Mouse (Mus musculus) right cerebral cortex, adult 18-20 months (tissue): ENCODE results near the gene Cln3.

Experiments used
- DNase-seq: peaks from one replicate; pipeline ENCODE4 v3.0.0; 2022; ENCODE audit warnings: mixed read lengths

Cln3 gene

GRCm38 (mm10) chr7:126585717-126586116, at the start of gene Cln3:
Cln3 (minus strand) TSS chr7:126585817.
- DNase-seq, result no peak

DNA sequence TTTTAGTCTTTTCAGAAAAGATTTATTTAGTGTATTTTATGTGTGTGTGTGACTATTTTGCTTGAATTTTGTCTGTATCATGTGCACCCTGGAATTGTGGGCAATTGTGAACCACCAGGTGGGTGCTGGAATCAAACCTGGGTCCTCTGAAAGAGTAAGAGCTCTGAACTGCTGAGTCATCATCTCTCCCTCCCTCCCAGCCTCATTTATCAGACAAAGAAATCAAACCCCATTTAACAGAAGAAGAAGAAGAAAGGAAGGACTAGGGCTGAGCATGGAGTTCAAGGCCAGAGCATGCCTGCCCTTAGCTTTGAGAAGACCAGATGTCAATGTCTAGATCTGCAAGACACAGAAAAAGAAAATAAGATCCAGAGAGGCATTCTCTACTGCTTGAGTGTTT, 49.8 kb upstream of the Cln3 start:
- DNase-seq, result no peak

GRCm38 (mm10) chr7:126632478-126632877, 46.9 kb upstream of the Cln3 start:
- DNase-seq, result no peak

DNA sequence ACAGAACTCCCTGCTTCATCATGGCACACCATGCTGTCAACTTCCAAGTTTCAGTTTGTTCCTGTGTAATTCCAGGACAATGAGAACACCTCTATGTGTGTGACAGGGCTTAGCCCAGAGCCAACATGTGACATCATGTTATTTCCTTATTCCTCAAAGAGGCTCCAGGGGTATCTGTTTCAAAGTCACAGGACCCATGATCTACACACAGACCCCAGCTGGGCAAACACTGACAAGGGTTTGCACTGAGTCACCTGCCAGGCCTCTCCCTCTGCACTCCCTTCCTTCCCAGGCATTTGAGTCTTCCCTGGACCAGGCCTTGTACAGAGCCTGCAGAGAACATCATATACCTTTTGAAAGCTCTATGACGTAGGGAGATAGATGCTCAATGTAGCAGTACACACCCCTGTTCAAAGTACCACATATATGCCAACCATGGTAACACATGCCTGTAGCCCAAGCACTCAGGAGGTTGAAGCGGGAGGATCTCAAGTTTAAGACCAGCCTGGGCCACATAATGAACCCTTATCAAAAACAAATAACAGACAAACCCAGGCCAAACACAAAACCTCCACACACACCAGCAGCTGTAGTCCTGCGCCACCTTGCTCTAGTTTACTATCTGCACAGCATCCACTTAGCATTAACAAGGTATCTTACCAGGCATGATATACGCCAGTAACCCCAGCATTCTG, 45.4 kb upstream of the Cln3 start, which contains the start of gene Nupr1:
Gene Nupr1 (minus strand): TSS at position 38 of the 695 bp plus-strand sequence.
- no peak for DNase-seq

GRCm38 (mm10) chr7:126629915-126630314, 44.3 kb upstream of the Cln3 start:
- no peak for DNase-seq

GRCm38 (mm10) chr7:126628111-126628510, 42.5 kb upstream of the Cln3 start:
- no peak for DNase-seq

- no peak for DNase-seq
Observed at GRCm38 (mm10) chr7:126625807-126626600, 40.4 kb upstream of the Cln3 start.

DNA sequence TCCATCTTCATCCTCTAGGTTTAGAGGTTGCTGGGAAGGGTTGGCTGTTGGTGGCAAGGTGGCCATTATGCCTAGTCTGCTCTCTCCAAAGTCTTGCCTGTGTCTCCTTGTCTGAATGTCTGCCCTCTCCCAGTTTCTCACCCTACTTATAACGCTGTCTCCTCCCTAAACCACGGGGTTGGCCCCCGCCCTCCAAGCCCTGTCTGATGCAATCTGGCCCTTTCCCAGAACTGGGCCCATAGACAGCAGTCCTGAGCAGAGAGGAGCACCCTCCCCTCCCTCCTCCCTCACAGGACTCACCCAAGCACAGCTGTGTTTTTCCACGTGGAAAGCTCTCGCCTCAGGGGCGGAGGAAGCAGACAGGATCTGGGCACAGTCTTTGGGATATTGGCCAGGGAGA, 39.8 kb upstream of the Cln3 start:
- DNase-seq, result peak; percentile 48

- no peak for DNase-seq
Observed at GRCm38 (mm10) chr7:126624774-126625173, 39.2 kb upstream of the Cln3 start.

DNA sequence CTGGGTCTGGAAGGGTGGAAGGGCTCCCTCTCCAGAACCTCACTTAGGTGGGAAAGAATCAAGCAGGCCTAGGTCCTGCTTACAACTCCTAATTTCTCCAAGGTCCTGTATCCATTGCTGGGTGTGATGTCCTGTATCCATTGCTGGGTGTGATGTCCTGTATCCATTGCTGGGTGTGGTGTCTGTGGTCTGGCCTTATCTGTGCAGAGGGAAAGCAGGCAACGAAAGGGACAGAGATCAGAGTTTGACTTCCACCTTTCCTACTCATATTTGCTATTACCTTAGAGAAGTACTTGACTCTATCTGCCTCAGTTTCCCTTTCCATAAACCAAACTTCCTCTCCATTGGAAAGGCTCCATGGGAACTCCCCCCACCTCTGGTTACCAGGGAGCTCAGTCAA, 37.8 kb upstream of the Cln3 start:
- DNase-seq, result no peak

GRCm38 (mm10) chr7:126621452-126622359, 36.1 kb upstream of the Cln3 start:
- no peak for DNase-seq

GRCm38 (mm10) chr7:126619559-126620275, 34.1 kb upstream of the Cln3 start:
- DNase-seq, result no peak

DNA sequence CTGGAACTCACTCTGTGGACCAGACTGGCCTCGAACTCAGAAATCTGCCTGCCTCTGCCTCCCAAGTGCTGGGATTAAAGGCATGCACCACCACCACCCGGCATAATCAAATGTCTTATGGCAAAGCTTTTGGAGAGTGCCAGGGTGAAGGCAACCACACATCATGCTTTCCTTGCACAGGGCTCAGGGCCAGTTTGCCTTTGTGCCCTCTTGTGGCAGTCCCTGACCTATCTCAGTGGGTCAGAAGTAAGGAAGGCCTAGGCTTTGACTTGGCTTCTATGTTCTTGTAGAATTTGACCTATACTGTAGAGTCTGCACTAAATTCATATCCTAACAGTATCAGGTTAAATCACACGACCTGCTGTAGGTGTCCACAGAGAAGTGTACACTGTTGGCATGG, 31.1 kb upstream of the Cln3 start:
- no peak for DNase-seq

- no peak for DNase-seq
Observed at GRCm38 (mm10) chr7:126612736-126613135, 27.1 kb upstream of the Cln3 start.

DNA sequence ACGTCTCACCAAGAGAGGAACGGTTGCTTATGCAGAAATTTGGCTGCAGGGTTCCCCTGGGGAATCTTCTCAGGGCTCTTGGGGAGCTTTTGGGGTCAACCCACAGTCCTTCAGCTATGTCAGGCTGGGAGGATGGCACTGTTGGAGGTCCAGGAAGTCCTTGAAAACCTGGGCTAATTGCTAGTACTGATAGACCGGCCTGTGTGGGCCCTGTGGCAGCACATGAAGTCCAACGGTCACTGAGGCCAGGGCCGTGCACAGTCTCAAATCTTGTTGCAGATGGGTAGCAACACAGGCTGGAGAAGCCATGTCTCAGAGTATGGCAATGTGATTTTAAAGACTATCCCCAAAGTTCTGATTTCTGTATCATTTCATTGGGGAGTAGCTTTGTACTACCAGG, 22.2 kb upstream of the Cln3 start:
- no peak for DNase-seq

GRCm38 (mm10) chr7:126607064-126607463, 21.4 kb upstream of the Cln3 start:
- no peak for DNase-seq

GRCm38 (mm10) chr7:126606611-126607010, 21.0 kb upstream of the Cln3 start:
- no peak for DNase-seq

- DNase-seq, result no peak
Observed at GRCm38 (mm10) chr7:126602650-126603049, 17.0 kb upstream of the Cln3 start.

DNA sequence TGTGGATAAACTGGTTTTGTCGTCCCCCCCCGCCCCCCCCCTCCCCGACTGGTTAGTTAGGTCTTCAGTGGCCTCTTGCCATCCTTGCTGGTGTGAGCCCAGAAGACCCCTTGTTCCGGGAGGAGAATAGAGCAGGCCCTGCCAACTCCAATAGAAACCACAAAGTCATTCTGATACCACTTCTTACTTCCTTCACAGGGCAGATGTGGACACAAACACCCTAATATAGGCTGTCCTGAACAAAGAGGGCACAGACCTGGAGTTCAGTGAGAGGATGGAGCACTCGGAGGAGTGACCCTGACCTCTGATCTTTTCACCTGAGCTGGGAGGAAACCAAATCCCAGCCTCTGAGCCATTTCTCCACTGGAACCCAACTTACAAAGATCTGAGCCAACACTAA, 16.3 kb upstream of the Cln3 start:
- no peak for DNase-seq

- DNase-seq, result no peak
Observed at GRCm38 (mm10) chr7:126598919-126599318, 13.3 kb upstream of the Cln3 start.

DNA sequence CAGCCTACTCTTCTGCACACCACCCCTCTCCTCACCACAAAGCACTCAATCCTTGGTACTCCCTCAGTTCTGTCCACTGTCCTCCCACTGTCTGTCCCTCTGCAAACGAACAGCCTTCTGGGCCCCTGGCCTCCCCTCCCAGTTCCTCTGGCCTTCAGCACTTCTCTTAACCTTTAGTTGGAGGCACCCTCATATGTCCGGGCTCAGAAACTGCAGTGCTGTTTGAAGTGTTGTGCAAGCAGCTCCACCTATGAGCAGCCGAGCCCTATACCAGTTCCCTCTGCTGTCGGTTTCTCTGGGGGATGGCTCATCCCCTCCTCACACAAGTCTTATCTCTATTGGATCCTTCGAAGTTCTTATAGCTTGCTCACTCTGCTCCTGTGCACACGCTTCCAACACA, 10.8 kb upstream of the Cln3 start:
- DNase-seq, result no peak

- no peak for DNase-seq
Observed at GRCm38 (mm10) chr7:126595890-126596289, 10.3 kb upstream of the Cln3 start.
